Mouse (Mus musculus): ENCODE results near the gene Tango2. TPM values are rescaled to one million over a fixed set of nuclear protein-coding genes. Genes with fewer than 3 reads are reported as not detected.

Tango2 gene
- 14.6 and 14.9 TPM in 2 replicates for polyA plus RNA-seq (2012; rRNA removed)

DNA sequence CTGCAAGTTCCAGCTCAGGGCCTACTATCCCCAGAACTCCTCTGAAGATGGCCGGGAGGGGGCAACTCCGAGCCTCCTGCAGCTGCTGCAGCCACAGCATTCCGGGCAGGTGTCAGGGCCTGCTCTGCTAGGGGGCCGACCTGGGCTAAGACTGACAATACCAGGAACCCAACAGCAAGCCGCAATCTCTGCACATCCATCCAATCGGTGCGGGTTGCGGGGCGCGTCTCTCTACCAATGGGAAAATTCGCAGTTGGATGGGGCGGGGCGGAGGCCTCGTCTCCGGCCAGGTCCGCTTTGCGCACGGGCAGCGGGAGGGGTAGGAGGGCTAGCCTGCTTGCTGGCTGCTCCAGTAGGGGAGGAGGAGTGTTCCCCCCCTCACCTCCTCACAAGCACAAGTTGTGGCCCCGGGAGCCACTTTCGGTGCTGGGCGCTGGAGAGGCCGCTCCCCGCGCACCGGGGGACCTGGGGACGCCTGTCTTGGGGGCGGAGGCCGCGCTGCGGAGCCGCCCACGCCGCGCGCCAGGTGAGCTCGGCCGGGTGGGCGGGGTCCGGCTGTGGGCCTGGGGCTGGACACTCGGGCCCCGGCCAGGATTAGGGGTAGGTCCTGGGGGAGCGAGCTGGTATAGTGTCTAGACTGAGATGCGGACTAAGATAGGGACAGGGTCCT lies at the start of gene Tango2, which contains the start of gene Arvcf:
TSS of gene Tango2 (minus strand) at position 173 of the 670 bp plus-strand sequence.
TSS of gene Arvcf (plus strand) at position 252 of the 670 bp plus-strand sequence.

DNA sequence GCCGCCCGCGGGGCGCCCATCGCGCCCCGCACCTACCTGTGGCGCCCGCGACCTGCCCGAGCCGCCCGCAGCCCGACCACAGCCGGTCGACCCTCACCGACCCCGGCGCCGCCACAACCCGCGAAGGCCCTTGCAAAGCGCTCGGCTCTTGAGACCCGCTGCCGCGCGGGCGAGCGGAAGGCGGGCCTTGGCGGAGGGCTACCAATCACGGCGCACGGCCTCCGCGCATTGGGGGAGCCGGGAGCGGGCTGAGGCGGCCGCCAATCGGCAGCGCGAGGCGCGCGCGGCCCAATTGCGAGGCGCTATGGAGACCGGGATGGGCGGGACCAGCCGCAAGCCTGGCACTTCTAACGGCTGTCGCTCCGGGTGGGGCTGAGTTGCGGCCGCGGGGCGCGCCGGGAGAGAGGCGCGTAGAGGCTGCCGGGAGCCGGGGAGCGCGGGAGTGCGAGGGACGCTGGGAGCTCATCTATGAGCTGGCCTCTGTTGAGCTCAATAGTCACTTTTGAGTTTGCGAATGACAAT lies 58.8 kb downstream of the Tango2 start, which contains the start of gene Dgcr8:
TSS of gene Dgcr8 (minus strand) at position 180 of the 522 bp plus-strand sequence.

DNA sequence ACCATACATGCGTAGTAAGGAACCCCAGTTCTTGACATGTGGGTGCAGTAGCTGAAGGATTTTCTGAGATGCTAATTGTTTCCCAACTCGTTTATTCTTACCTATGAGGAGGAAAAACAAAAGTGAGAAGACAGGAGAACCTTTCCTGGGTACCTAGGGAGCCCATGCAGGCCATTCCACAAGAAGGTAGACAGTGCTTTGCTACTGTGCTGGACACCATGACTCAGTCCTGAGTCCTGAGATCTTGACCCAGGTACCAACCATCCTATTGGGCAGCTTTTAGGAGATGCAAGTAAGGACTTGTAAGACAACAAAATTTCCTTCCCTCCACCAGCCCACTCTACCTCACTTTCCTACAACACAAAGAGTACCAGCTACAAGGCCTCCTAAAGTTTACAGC lies 89.7 kb downstream of the Tango2 start, which contains the start of gene Gm49776:
TSS of gene Gm49776 (minus strand) at position 101 of the 400 bp plus-strand sequence.

Other genes with a start within 250 kb of the Tango2 start
- 8.3 and 11.5 TPM in 2 replicates for gene Rtn4r, start 220.5 kb downstream of the Tango2 start, polyA plus RNA-seq (2012; rRNA removed)
- not detected in 2 replicates for gene Ccdc188, start 130.2 kb downstream of the Tango2 start, polyA plus RNA-seq (2012; rRNA removed)
- gene Zdhhc8, start 113.0 kb downstream of the Tango2 start, polyA plus RNA-seq (2012; rRNA removed) = 44.7 and 45.3 TPM in 2 replicates
- 21.1 and 23.2 TPM in 2 replicates for gene Trmt2a, start 99.4 kb downstream of the Tango2 start, polyA plus RNA-seq (2012; rRNA removed)
- 33.3 and 35.3 TPM in 2 replicates for gene Ranbp1, start 99.4 kb downstream of the Tango2 start, polyA plus RNA-seq (2012; rRNA removed)
- not detected in 2 replicates for gene Gm49776, start 89.8 kb downstream of the Tango2 start, polyA plus RNA-seq (2012; rRNA removed)
- 2.6 and 4.9 TPM in 2 replicates for gene Dgcr8, start 58.9 kb downstream of the Tango2 start, polyA plus RNA-seq (2012; rRNA removed)
- gene Arvcf, start 79 bp upstream of the Tango2 start, polyA plus RNA-seq (2012; rRNA removed) = 6.5 and 9.3 TPM in 2 replicates
- 9.4 and 9.9 TPM in 2 replicates for gene Txnrd2, start 78.3 kb upstream of the Tango2 start, polyA plus RNA-seq (2012; rRNA removed)
- gene Comt, start 78.7 kb upstream of the Tango2 start, polyA plus RNA-seq (2012; rRNA removed) = 74.6 and 90.5 TPM in 2 replicates
- 6.6 and 10.6 TPM in 2 replicates for gene Gnb1l, start 150.6 kb upstream of the Tango2 start, polyA plus RNA-seq (2012; rRNA removed)
- 2.4 and 3.0 TPM in 2 replicates for gene Rtl10, start 150.8 kb upstream of the Tango2 start, polyA plus RNA-seq (2012; rRNA removed)
- gene Tbx1, start 242.6 kb upstream of the Tango2 start, polyA plus RNA-seq (2012; rRNA removed) = 7.9 and 11.3 TPM in 2 replicates